Mouse (Mus musculus) 416B (cell line): ENCODE measurements at regions not wholly inside any gene's neighbourhood (a gene's known extent, or its start where the extent isn't known, plus 50 kb on each side); places are given as distances from the start of the nearest gene placed in this dataset.

ENCODE experiments used
- DNase-seq: peaks from one replicate; pipeline ENCODE4 v3.0.0; 2011; ENCODE audit warnings: low read depth

GRCm38 (mm10) chr10:126734661-126735060 lies 166.5 kb downstream of the Atp23 start:
- DNase-seq: no peak

DNA sequence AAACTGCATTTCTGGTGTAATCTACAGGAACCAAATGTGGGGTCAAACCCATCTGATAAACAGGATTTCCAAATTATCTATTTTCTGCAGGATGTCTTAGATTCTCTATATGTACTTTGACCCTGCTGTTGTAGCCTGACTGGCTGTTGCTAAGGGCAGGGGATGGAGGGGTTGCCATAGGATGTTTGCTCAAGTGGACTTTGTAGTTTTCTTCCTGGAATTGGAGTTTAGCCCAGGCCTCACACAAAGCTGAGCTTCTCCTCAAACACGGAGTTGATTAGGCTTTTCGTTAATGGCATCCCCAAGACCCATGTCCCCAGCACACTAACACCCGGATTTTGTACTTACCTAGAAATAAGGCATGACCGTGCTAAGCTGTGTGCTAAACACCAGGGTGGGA lies 173.3 kb downstream of the Atp23 start:
- DNase-seq: no peak

GRCm38 (mm10) chr10:126717961-126718360 lies 183.2 kb downstream of the Atp23 start:
- no peak for DNase-seq

DNA sequence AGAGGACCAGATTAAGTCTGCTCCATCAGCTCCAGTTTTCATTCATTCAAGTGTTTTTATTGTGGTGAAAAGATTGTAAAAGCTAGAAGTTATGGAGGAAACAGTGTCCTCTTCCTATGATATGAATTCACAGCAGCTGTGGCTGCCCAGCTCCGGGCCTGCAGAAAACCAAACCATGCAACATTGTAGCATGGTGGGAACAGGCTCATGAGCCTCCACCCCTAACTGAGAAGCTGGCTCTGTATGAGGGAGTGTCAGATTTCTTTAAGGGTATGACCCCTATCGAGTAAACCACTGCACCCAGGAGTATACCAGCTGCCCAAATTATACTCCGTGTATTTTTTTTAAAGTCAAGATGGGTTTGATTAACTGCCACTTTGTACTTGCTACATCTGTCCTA lies 189.4 kb downstream of the Atp23 start:
- DNase-seq: no peak

GRCm38 (mm10) chr10:126709219-126709917 lies 191.8 kb downstream of the Atp23 start:
- no peak for DNase-seq

DNA sequence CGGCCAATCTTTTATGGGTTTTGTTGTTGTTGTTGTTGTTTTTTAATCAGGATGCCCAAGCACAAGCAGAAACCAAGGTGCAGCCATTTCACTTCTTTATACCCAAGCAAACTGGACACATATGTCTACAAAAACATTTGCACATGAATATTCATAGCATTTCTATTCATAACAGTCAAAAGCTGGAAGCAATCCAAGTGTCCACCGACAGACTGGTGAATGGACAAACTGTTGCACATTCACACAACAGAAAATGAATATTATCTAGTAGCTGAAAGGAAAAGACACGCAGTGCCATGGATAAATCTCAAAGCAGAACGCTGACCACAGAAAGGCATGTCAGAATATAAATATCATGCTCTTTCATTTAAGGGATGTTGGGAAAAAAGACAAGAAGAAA lies 192.4 kb downstream of the Atp23 start:
- DNase-seq: no peak

DNA sequence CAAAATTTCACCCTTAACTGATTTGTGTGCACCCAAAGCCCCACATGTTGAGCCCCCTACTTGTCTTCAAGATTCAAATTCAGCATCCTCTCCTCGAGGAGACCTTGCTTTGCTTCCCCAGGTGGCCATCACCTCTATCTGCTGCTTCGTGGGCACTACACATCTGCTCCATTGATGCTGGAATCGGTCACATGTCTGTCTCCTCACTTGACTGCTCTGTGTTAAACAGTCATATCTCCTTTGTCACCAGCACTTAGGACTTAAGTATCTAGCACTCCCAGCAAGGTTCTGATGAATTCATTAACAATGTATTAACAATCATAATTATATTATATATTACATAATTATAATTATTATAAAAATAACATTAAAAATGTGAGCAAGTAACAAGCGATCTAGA lies 192.9 kb downstream of the Atp23 start:
- no peak for DNase-seq

DNA sequence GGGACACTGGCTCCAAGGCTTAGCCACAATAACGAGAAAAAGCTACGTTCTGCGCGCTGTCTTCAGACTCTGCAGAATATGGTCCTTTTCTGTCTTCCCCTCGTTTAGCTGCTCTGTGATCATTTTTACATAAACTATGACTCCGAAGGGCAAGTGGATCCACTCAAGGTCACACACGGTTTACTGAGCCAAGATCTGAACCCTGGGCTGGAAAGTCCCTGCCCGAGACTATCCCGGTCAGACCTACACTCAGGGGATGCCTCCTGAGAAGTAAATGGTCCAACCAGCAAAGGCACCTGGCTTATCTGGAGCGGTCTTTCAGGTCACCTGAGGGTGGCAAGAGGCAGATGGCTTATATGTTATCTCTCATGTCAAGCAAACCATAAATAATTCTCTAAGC lies 204.1 kb downstream of the Atp23 start:
- DNase-seq: no peak

- DNase-seq: no peak
Measured at GRCm38 (mm10) chr10:126690914-126691673, 210.1 kb downstream of the Atp23 start.

DNA sequence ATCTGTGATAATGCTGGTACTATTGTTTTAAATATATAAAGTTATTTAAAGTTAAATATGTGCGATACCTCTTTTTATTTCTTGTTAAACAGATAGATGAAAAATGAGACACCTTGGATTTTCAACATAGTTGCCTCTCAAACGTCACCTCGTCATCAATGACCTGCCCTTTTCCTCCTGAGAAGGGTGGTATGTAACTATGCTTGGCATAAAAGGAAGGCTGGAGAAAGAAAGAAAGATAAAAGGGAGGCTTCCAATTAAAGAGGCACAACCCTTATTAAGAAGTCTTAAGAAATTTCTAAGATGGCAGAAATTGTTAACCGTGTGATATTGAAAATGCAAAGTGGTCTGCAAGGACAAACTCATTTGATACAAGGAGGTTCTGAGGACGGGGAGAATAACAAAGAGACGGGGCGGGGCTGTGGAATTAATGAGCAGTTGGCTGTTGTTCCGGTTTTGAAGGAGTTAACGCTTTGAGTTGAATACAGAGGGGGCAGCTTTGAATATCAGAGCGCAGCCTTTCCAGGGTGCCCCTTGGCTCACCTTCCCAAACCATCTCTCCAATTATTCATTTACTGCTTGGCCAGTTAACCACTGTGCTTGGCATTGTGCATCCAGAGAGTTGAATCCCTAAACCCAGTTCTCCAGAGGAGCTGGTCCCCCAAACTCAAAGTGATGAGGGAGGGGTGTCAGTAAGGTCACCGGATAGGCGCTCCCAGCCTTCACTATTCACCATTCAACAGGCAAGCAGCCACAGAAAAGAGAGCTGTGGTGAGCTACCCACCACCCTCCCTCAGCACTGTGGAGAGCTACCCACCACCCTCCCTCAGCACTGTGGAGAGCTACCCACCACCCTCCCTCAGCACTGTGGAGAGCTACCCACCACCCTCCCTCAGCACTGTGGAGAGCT lies 220.6 kb downstream of the Atp23 start:
- DNase-seq: no peak

- DNase-seq: no peak
Measured at GRCm38 (mm10) chr10:126679224-126680120, 221.7 kb downstream of the Atp23 start.

DNA sequence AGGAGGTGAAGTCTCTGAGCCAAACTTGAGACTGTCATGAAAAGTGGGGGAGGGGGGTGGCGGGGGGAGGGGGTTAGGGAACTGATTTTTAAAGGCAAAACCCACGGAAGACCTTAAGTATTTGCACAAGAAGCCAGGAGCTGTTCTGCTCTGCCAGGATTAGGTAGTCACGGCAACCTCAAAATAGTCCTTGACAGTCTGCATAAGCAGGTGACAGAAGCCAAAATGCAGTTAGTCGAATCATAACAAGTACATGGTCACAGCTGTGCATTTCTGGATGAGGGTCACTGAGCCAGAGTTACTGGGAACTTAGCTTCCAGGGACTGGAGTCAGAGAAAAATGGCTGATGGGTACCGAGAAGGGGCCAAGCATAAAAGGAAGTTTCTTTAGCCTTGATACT lies 227.7 kb downstream of the Atp23 start:
- no peak for DNase-seq

GRCm38 (mm10) chr10:126664408-126665083 lies 236.6 kb downstream of the Atp23 start:
- no peak for DNase-seq

GRCm38 (mm10) chr10:126663461-126664013 lies 237.6 kb downstream of the Atp23 start:
- no peak for DNase-seq

GRCm38 (mm10) chr10:126662765-126663164 lies 238.4 kb downstream of the Atp23 start:
- no peak for DNase-seq

DNA sequence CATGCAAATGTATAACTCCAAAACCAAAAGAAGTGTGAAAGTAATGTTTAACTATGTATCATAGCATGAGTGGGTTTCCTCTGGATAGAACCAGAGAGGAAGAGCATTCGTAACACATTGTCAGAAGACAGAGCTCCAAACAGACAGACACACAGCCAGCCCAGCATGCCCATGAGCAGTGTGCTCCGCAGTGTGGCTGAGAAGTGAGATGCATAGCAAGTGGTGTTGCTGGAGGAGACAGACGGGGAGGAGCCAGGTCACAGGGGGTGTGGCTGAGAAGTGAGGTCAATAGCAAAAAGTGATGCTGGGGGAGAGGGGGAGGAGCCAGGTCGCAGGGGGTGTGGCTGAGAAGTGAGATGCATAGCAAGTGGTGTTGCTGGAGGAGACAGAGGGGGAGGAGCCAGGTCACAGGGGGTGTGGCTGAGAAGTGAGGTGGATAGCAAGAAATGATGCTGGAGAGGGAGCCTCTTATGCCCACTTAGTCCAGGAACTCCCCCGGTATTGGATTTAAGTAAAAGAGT lies 240.0 kb downstream of the Atp23 start:
- no peak for DNase-seq

DNA sequence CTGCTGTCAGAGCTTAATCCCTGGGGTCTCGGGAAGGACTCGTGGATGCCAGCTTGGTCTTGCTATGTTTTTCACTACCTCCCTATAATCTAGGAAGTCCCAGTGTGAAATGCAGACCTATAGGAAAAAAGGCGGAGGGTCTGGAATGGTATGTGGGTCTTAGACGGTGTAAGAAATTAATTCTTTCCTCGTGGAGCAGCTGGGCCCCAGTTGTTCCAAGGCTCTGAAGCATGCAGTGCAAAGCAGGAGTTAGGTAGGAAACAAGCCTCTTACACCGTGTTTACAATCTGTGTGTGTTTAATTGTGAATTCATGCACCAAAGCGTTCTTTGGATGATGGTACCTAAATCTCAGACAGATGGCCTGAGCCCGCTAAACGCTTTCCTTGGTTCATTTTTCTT lies 241.1 kb downstream of the Atp23 start:
- DNase-seq: no peak

- no peak for DNase-seq
Measured at GRCm38 (mm10) chr10:126652693-126653092, 248.5 kb downstream of the Atp23 start.

DNA sequence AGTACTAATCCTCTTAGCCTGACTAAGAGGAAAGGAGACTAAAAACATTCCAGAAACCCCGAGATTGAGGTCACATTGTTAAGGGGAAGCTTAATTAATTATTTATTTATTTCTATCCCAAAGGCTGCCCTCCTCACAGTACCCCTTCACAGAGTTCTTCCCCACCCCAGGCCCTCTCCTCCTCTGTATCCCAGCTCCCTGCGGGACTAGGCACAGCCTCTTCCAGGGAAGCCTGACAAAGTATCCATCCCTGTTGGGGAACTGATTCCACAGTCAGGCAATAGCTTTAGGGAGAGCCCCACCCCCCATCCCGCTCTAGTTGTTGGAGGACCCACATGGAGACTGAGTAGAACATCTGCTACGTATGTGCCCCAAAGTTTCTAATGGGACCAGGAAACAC lies 254.6 kb downstream of the Atp23 start:
- DNase-seq: no peak

GRCm38 (mm10) chr10:126641792-126642289 lies 259.3 kb downstream of the Atp23 start:
- no peak for DNase-seq
